Mouse (Mus musculus) thymus, adult 2 months (tissue): ENCODE data around the gene 6030408B16Rik. TPM values are rescaled to one million over a fixed set of nuclear protein-coding genes. Genes with fewer than 3 reads are reported as not detected.

Experiments
- DNase-seq: peaks from one replicate; pipeline ENCODE4 v3.0.0; 2021
- H3K27ac ChIP-seq: fragments of 200-500 bp; 2 replicates; pipeline ENCODE4 v1.5.1; 2012; ENCODE audit warnings: low read length, control low read depth; ENCODE audit not compliant: control insufficient read depth, insufficient read depth
- H3K27me3 ChIP-seq: fragments of 200-500 bp; 2 replicates; pipeline ENCODE4 v1.6.1; 2012; ENCODE audit warnings: mild to moderate bottlenecking, low read length, moderate library complexity, mixed read lengths; ENCODE audit not compliant: control insufficient read depth, insufficient read depth
- H3K36me3 ChIP-seq: fragments of 200-500 bp; 2 replicates; pipeline ENCODE4 v1.6.1; 2012; ENCODE audit warnings: mild to moderate bottlenecking, low read length, moderate library complexity; ENCODE audit not compliant: control insufficient read depth, insufficient read depth
- H3K4me1 ChIP-seq: fragments of 200-500 bp; replicated peaks from 2 replicates; pipeline ENCODE4 v1.6.1; 2012; ENCODE audit warnings: low read length; ENCODE audit not compliant: control insufficient read depth, insufficient read depth
- H3K4me3 ChIP-seq: fragments of 200-500 bp; 2 replicates; pipeline ENCODE4 v1.5.1; 2012; ENCODE audit warnings: mild to moderate bottlenecking, low read length, control low read depth, moderate library complexity; ENCODE audit not compliant: control insufficient read depth, insufficient read depth
- CTCF ChIP-seq: fragments of 200-500 bp; IDR thresholded peaks from 2 replicates; pipeline ENCODE4 v1.5.1; 2012; ENCODE audit warnings: mild to moderate bottlenecking, control low read depth, low read length, moderate library complexity, borderline replicate concordance; ENCODE audit not compliant: control insufficient read depth, poor library complexity, insufficient read depth; ENCODE audit errors: extremely low read depth
- POLR2A ChIP-seq: fragments of 200-500 bp; IDR thresholded peaks from 2 replicates; pipeline ENCODE4 v1.6.1; 2012; ENCODE audit warnings: mild to moderate bottlenecking, low read length, control low read depth, moderate library complexity; ENCODE audit not compliant: control insufficient read depth, poor library complexity, insufficient read depth; ENCODE audit errors: extremely low read depth
- WGBS: fragments of 180-500 bp; shearing (Covaris S2); methylation state at CpG from one replicate; pipeline ENCODE4 v1.1.7; 2018; 5-methylcytosine and 5-hydroxymethylcytosine counted together
- polyA plus RNA-seq: library from polyadenylated mRNA; depleted of rRNA; stranded (reverse); fragments of >200 nt; gene quantifications from 2 replicates; pipeline ENCODE4 v1.2.3, GENCODE M21; 2012; rRNA removed

The 6030408B16Rik gene
- 0.55 and 0.88 TPM in 2 replicates for polyA plus RNA-seq

DNA sequence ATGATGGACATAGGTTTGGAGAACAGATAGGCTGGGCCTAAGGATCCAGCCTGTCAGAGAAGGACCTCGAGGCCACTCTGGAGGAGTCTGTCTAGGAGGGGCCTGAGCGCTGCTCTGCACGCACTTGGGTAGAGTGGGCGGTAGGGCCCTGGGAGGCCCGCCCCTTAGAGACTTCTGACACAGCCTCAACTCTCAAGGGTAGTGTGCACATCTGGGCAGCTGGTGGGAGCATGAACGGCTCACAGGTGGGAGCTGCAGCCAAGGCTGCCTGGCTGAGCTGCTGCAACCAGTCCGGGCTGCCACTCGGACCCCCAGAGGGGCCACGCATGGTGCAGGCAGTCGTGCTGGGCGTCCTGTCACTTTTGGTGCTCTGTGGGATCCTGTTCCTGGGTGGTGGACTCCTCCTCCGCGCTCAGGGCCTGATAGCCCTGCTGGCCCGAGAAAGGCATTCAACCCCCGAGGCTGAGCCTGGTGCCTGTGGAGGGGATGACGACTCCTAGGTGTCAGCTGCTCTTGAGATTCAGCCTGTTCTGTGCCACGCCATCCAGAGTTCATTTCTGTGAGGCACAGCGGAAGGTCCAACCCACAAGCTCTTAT lies at the start of gene 6030408B16Rik:
TSS of gene 6030408B16Rik (plus strand) at position 188 of the 597 bp plus-strand sequence.
- DNase-seq = no peak
- peaks cover 8% of the 10 kb centered on the region for H3K4me1 ChIP-seq
- WGBS = 83% methylated on average over 18 of the region's 18 CpGs
- no peak within 1 kb of the TSS for H3K27ac ChIP-seq
- H3K4me3 ChIP-seq = no peak within 1 kb of the TSS
- TF ChIP-seq POLR2A (no peak), CTCF (no peak)
- H3K27me3 ChIP-seq = no peaks in the 10 kb centered on the region
- peaks cover 27% of the 10 kb centered on the region for H3K36me3 ChIP-seq

DNA sequence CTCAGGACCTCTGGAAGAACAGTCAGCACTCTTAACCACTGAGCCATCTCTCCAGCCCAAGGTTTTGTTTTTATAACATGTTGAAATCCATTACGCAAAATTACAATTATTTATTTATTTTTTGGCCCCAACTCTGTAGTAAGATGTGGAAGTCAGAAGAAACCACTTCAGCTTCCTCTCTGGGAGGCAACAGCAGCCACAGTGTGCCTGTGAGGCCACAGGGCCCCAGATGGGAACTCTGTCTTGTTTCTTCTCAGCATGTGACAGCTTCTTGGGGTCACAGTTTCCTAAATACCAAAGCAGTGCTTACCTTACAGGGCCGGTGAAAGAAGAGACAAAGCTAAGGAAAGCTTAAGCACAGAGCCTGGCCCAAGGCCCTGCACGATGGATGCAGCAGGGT lies 49.0 kb upstream of the 6030408B16Rik start:
- peaks cover 28% of the 10 kb centered on the region for H3K4me1 ChIP-seq

DNA sequence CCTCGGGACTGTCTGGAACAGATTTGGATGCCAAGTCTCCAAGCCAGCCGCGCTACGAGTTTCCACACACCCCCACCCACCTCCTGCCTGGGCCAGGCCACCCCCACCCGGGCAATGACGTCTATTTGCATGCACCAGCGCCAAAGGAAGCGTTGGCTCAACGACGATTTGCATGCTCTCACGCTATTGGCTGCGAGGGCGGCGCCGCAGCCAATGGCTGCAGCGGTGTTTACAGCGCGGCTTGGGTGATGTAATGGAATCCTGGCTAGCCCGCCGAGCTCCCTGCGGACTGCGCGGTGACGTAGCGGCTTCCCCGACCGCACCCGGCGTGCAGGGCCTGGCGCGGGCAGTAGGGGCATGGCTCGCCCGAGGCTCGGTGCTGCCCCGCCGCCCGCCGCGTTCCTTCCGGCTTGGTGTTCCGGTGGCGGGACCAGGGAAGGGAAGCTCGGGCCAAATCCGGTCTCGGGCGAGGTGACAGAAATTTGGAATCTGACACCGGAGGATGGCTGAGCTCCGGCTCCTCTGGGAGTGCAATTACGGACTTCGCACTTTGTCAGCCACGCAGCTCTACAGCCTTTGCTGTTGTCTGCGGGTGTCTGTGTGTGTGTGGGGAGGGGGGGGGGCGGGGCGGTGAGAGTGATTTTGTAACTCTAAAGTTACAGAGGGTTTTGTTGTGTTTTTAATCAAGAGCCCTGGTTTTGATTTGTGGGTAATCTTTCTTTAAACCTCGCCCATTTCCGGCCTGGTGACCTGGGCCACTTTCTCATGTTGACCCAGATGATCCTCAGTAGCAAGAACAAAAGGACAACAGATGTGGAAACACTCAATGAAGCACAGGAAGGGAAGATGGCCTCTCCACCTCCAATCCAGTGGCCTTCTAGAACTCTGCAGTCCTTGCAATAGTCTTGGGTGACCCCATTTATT lies 46.5 kb upstream of the 6030408B16Rik start:
- TF ChIP-seq CTCF = peak; percentile 72
- peak; percentile 72 for TF ChIP-seq POLR2A
- no peaks in the 10 kb centered on the region for H3K27me3 ChIP-seq
- H3K36me3 ChIP-seq = no peaks in the 10 kb centered on the region
- H3K27ac ChIP-seq = peak overlapping the region; percentile 16; the same call in 1 of the 2 replicates
- H3K4me3 ChIP-seq = peak overlapping the region; percentile 47
- WGBS = under 1% methylated on average over 56 of the region's 56 CpGs
- H3K4me1 ChIP-seq = peaks cover 34% of the 10 kb centered on the region
- DNase-seq = peak; percentile 93

More for the DNA sequence above, 49.0 kb upstream of the 6030408B16Rik start:
- Histone ChIP-seq H3K27ac (no peak overlapping the region; the same call in 1 of the 2 replicates), H3K4me3 (no peak overlapping the region), H3K27me3 (no peaks in the 10 kb centered on the region), H3K36me3 (no peaks in the 10 kb centered on the region)
- DNase-seq = no peak
- 21% methylated on average over 3 of the region's 3 CpGs for WGBS
- TF ChIP-seq POLR2A = no peak
- TF ChIP-seq CTCF = no peak

DNA sequence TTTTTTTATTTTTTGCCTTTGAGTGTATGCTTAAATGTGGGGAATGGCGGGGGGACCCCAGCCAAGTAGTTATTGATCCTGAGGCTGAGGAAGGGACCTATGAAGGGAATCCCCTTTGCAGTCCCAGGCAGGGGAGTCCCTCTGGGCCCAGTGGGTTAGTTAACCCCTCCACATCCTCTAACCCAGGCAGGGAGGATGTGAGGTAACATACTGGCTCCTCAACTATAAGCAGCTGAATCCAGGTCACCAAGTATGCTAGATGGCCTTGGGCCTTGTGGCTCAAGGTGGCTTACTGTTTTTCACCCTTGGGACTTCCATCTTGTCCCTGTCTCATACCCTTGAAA lies 45.9 kb upstream of the 6030408B16Rik start:
- 89% methylated on average over 1 of the region's 1 CpGs for WGBS
- TF ChIP-seq CTCF = no peak
- TF ChIP-seq POLR2A = no peak

DNA sequence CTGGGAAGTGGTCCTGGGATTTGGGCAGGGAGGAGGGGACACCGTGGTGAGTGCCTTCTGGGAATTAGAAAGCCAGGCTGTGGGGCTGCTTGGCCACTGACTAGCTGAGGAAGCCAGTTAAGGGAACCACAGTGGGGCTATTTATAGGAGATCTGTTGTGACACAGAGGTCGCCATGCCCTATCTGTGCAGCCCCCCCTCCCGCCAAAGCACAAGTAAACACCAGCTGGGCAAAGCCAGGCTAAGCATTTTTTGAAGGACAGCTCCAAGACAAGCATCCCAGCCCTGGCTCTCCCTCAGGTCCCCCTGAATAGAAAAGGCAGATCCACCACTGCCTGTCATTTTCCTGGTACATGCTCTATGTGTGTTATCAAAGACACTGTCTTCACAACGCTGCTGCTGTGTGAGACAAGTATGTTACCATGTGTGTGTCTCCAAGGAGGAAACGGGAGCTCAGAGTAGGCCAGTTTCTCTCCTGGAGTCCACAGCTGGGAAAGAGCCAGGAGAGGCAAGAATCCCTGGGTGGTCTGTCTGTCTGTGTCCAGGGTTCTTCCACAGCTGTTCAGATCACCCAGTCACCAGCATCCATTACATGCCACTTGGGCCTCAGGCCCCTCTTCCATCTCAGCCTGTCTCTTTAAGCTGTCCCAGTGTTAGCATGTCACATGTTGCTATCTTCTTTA lies 44.8 kb upstream of the 6030408B16Rik start:
- Histone ChIP-seq H3K4me1 (peaks cover 37% of the 10 kb centered on the region), H3K27ac (no peak overlapping the region), H3K4me3 (no peak overlapping the region), H3K36me3 (no peaks in the 10 kb centered on the region), H3K27me3 (no peaks in the 10 kb centered on the region)
- DNase-seq = no peak
- 75% methylated on average over 5 of the region's 5 CpGs for WGBS
- TF ChIP-seq POLR2A (no peak), CTCF (no peak)

More for the DNA sequence above, 45.9 kb upstream of the 6030408B16Rik start:
- H3K27me3 ChIP-seq = no peaks in the 10 kb centered on the region
- no peaks in the 10 kb centered on the region for H3K36me3 ChIP-seq
- H3K27ac ChIP-seq = peak overlapping the region; percentile 16; the same call in 1 of the 2 replicates
- DNase-seq = no peak
- peaks cover 34% of the 10 kb centered on the region for H3K4me1 ChIP-seq
- no peak overlapping the region for H3K4me3 ChIP-seq

DNA sequence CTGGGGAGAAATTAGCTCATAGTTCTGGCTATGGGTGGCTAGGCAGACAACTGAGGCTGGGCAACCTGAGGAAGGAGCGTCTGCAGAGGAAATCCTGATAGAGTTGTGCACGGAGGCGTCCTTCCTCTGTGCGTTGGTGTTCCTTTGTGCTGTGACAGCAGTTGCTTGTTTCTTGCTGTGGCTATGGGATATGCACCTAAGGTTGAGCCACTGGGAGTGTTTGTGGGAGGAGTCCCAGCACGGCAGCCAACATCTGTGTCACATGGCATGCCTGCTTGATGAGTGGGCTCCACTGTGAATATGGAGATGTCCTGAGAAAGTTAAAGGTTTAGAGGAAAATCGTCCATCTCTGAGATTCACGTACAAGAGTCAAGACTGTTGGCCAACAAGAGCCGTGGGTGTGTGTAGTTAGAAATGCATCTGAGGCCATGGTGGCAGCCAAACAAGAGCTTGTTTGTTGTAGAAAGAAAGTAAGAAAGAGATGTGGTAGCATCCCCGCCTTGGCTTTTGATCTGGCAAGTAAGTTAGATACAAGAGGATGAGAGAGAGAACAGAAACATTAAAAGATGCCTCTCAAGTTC lies 42.7 kb upstream of the 6030408B16Rik start:
- Histone ChIP-seq H3K36me3 (no peaks in the 10 kb centered on the region), H3K27ac (peak overlapping the region; percentile 8), H3K4me3 (no peak overlapping the region), H3K4me1 (peaks cover 47% of the 10 kb centered on the region), H3K27me3 (no peaks in the 10 kb centered on the region)
- 39% methylated on average over 9 of the region's 9 CpGs for WGBS
- TF ChIP-seq CTCF (no peak), POLR2A (no peak)
- no peak for DNase-seq

DNA sequence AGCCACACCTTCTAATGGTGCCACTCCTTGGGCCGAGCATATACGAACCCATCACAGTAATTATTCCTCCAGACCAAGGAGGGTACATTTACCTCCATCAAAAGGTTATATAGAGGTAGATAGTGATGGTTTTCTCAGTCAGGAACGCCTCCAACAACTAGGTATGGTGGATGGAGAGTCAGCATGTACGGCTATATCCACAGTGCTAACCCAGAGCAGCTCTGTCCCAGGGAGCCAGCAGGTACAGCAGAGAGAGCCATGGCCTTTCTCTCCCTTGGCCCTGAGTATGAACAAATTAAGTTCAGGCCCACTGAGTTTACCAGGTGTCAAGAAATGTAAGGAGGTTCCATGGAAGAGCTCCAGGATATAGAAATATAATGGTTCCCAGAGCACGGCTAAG lies 41.1 kb upstream of the 6030408B16Rik start:
- Histone ChIP-seq H3K36me3 (no peaks in the 10 kb centered on the region), H3K27ac (no peak overlapping the region), H3K27me3 (no peaks in the 10 kb centered on the region), H3K4me3 (no peak overlapping the region), H3K4me1 (peaks cover 56% of the 10 kb centered on the region)
- over 99% methylated on average over 5 of the region's 5 CpGs for WGBS
- TF ChIP-seq CTCF (no peak), POLR2A (no peak)
- DNase-seq = no peak
